Mouse (Mus musculus) C2C12 (cell line): Measurements from ENCODE around the gene Camta1. TPM values are rescaled to one million over a fixed set of nuclear protein-coding genes. Genes with fewer than 3 reads are reported as not detected.

Experiments
- H3K27me3 ChIP-seq: one replicate; pipeline ENCODE4 v1.6.1; 2011; ENCODE audit not compliant: control insufficient read depth, insufficient read depth, insufficient read length
- H3K36me3 ChIP-seq: one replicate; pipeline ENCODE4 v1.6.1; 2011; ENCODE audit not compliant: control insufficient read depth, insufficient read depth
- H3K4me3 ChIP-seq: one replicate; pipeline ENCODE4 v1.5.1; 2011; ENCODE audit warnings: mild to moderate bottlenecking, control low read depth; ENCODE audit not compliant: poor library complexity, insufficient read depth, severe bottlenecking
- H3K79me2 ChIP-seq: one replicate; pipeline ENCODE4 v1.6.1; 2011; ENCODE audit not compliant: control insufficient read depth, insufficient read depth
- H3K79me3 ChIP-seq: one replicate; pipeline ENCODE4 v1.6.1; 2011; ENCODE audit warnings: low read depth, control low read depth
- H3ac ChIP-seq: one replicate; pipeline ENCODE3; 2011; ENCODE audit warnings: low read depth; ENCODE audit not compliant: control insufficient read depth, insufficient read length
- CEBPB ChIP-seq: IDR thresholded peaks from one replicate; pipeline ENCODE4 v1.6.1; 2011; ENCODE audit warnings: low read depth, mild to moderate bottlenecking, control low read depth, moderate library complexity
- CTCF ChIP-seq: IDR thresholded peaks from one replicate; pipeline ENCODE4 v1.5.1; 2011; ENCODE audit not compliant: control insufficient read depth, insufficient read depth, insufficient read length
- FOSL1 ChIP-seq: IDR thresholded peaks from one replicate; pipeline ENCODE4 v1.8.0; 2011; ENCODE audit warnings: mild to moderate bottlenecking, low read length; ENCODE audit not compliant: poor library complexity, insufficient read depth, severe bottlenecking
- MAX ChIP-seq: IDR thresholded peaks from one replicate; pipeline ENCODE4 v1.6.1; 2011; ENCODE audit warnings: mild to moderate bottlenecking, control low read depth
- MYOD1 ChIP-seq: IDR thresholded peaks from one replicate; pipeline ENCODE4 v1.6.1; 2011; ENCODE audit warnings: low read depth; ENCODE audit not compliant: control insufficient read depth, insufficient read length
- MYOG ChIP-seq: IDR thresholded peaks from one replicate; pipeline ENCODE4 v1.6.1; 2011; ENCODE audit not compliant: control insufficient read depth, insufficient read length; ENCODE audit errors: extremely low read depth
- USF1 ChIP-seq: IDR thresholded peaks from one replicate; pipeline ENCODE4 v1.6.1; 2011; ENCODE audit warnings: low read depth, mild to moderate bottlenecking, control low read depth, moderate library complexity
- polyA plus RNA-seq: library from polyadenylated mRNA; unstranded; fragments of >200 nt; fragmentation: generic; extraction: Trizol; gene quantifications from one replicate; pipeline ENCODE4 v1.2.1, GENCODE M21; 2012; ENCODE audit warnings: missing spikeins

The Camta1 gene
- polyA plus RNA-seq, 1 experiment = 21.7 TPM

GRCm38 (mm10) chr4:151516998-151517799 is 344.5 kb downstream of the Camta1 start:
- H3K27me3 ChIP-seq = peaks cover 8% of the 10 kb centered on the region
- TF ChIP-seq CTCF = no peak
- no peak for TF ChIP-seq MAX
- no peak for TF ChIP-seq CEBPB
- no peak for TF ChIP-seq USF1
- no peak for TF ChIP-seq MYOD1
- no peak for TF ChIP-seq MYOG
- TF ChIP-seq FOSL1 = no peak
- H3K79me3 ChIP-seq = no peaks in the 10 kb centered on the region
- H3K36me3 ChIP-seq = no peaks in the 10 kb centered on the region
- no peaks in the 10 kb centered on the region for H3K79me2 ChIP-seq
- H3K4me3 ChIP-seq = no peak overlapping the region
- no peak overlapping the region for H3ac ChIP-seq

DNA sequence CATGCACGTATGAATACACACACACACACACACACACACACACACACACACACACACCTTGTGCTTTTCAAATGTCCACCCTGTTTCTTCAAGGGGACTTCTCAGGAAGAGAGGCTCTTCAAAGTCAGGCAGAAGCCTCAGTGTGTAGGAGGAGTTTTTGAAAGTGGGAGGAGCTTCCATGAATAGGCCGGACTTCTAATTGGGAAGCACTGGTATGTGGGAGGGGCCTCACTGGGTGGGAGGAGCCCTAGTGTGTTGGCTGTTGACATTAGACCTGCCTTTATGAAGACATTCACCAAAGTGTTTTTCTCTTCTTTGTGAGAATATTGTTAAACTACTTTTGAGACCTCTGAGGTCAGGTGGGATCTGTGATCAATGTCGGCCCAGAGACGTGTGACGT is 346.4 kb downstream of the Camta1 start:
- H3ac ChIP-seq = no peak overlapping the region
- H3K79me3 ChIP-seq = no peaks in the 10 kb centered on the region
- no peak overlapping the region for H3K4me3 ChIP-seq
- no peaks in the 10 kb centered on the region for H3K79me2 ChIP-seq
- TF ChIP-seq FOSL1 (no peak), MAX (no peak), MYOD1 (no peak), USF1 (no peak), MYOG (no peak), CTCF (no peak), CEBPB (no peak)
- H3K27me3 ChIP-seq = peaks cover 8% of the 10 kb centered on the region
- H3K36me3 ChIP-seq = no peaks in the 10 kb centered on the region

GRCm38 (mm10) chr4:151511092-151511491 is 350.6 kb downstream of the Camta1 start:
- no peak overlapping the region for H3K4me3 ChIP-seq
- TF ChIP-seq CEBPB = no peak
- no peak for TF ChIP-seq MYOD1
- TF ChIP-seq CTCF = no peak
- no peak for TF ChIP-seq MYOG
- no peak for TF ChIP-seq USF1
- no peaks in the 10 kb centered on the region for H3K79me3 ChIP-seq
- no peaks in the 10 kb centered on the region for H3K79me2 ChIP-seq
- H3K27me3 ChIP-seq = peaks cover 3% of the 10 kb centered on the region
- H3K36me3 ChIP-seq = no peaks in the 10 kb centered on the region
- no peak overlapping the region for H3ac ChIP-seq

GRCm38 (mm10) chr4:151510417-151510816 is 351.3 kb downstream of the Camta1 start:
- Histone ChIP-seq H3K4me3 (no peak overlapping the region), H3K79me3 (no peaks in the 10 kb centered on the region), H3K27me3 (peaks cover 5% of the 10 kb centered on the region), H3ac (no peak overlapping the region), H3K79me2 (no peaks in the 10 kb centered on the region), H3K36me3 (no peaks in the 10 kb centered on the region)
- TF ChIP-seq MYOD1 (no peak), CTCF (no peak), FOSL1 (no peak), MYOG (no peak), USF1 (no peak), CEBPB (no peak), MAX (no peak)

- H3K79me2 ChIP-seq = no peaks in the 10 kb centered on the region
- no peak overlapping the region for H3K4me3 ChIP-seq
- H3ac ChIP-seq = no peak overlapping the region
- peaks cover 6% of the 10 kb centered on the region for H3K27me3 ChIP-seq
- no peaks in the 10 kb centered on the region for H3K36me3 ChIP-seq
- TF ChIP-seq MAX = no peak
- no peak for TF ChIP-seq MYOG
- no peak for TF ChIP-seq CTCF
- no peak for TF ChIP-seq FOSL1
- no peak for TF ChIP-seq CEBPB
- TF ChIP-seq USF1 = no peak
- no peak for TF ChIP-seq MYOD1
- H3K79me3 ChIP-seq = no peaks in the 10 kb centered on the region
These were observed 355.0 kb downstream of the Camta1 start for GRCm38 (mm10) chr4:151506701-151507100.

- Histone ChIP-seq H3K4me3 (no peak overlapping the region), H3K79me2 (no peaks in the 10 kb centered on the region), H3K79me3 (no peaks in the 10 kb centered on the region), H3K36me3 (no peaks in the 10 kb centered on the region), H3K27me3 (peaks cover 12% of the 10 kb centered on the region), H3ac (no peak overlapping the region)
- TF ChIP-seq MYOD1 = no peak
- no peak for TF ChIP-seq CEBPB
- TF ChIP-seq MAX = no peak
- no peak for TF ChIP-seq FOSL1
- TF ChIP-seq MYOG = no peak
- TF ChIP-seq USF1 = no peak
- TF ChIP-seq CTCF = no peak
These were observed 363.0 kb downstream of the Camta1 start for GRCm38 (mm10) chr4:151498481-151499276.
